15 mouse cellular contexts compared by ENCODE assay signal in the genomic region with DNA sequence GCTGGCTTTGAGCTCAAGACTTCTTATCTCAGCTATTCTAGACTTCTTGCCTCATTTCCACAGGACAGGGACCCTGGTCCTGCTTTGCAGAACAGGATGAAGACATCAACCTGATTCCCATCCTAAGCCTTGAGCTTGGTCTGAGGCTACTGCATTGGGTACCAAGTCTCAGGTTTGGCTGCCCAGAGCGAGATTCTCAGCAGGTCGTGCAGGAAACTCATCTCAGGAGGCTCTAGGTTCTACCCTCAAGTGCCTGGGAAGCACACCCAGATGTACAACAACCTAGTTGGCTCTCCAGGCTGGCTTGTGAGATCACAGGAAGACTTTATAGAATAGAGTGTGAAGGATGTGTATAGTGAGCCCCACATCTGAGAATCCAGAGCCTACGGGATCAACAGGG.
"Had no signal": no experiment of that assay in that cellular context is flagged by ENCODE, and none has a peak within 500 bp of the region (broad histone marks: within the 10 kb centered on the region; RNA-seq: fewer than 3 reads in every experiment).

No protein-coding gene starts in this region.

- H3K4me2 ChIP-seq: neural tube, embryonic 15.5 days; stomach, embryonic 15.5 days had no signal

- H3K9ac ChIP-seq: neural tube, embryonic 15.5 days; stomach, embryonic 15.5 days had no signal

- H3K27ac ChIP-seq: neural tube, embryonic 15.5 days; stomach, embryonic 15.5 days; stomach, postnatal 0 days had no signal

- H3K27me3 ChIP-seq: neural tube, embryonic 15.5 days; stomach, embryonic 15.5 days had no signal

- H3K9me3 ChIP-seq: neural tube, embryonic 15.5 days; stomach, embryonic 15.5 days had no signal

- H3K36me3 ChIP-seq: neural tube, embryonic 15.5 days; stomach, embryonic 15.5 days had no signal

- H3K4me3 ChIP-seq: neural tube, embryonic 15.5 days; stomach, embryonic 15.5 days had no signal

- DNase-seq: retina, postnatal 1 day; right cerebral cortex, adult 18-20 months; right cerebral cortex, postnatal 14 days; right cerebral cortex, postnatal 25 days; right cerebral cortex, postnatal 4 days; spleen, adult 18-20 months; thymus, adult 18-20 months; thymus, adult 2 months; thymus, postnatal 14 days; thymus, postnatal 25 days; thymus, postnatal 36 days; thymus, postnatal 4 days had no signal
